Mouse (Mus musculus): ENCODE data around the gene Lgr6.

- TF ChIP-seq CTCF (IDR thresholded peaks at IDR 0.05; ENCODE audit: low read depth) (no peak), EP300 (optimal IDR thresholded peaks at IDR 0.05) (no peak)
Measured at GRCm38 (mm10) chr1:135131034-135131433, 26.0 kb upstream of the Lgr6 start.
